Mouse (Mus musculus) testis, adult 2 months (tissue): ENCODE measurements at regions not wholly inside any gene's neighbourhood (a gene's known extent, or its start where the extent isn't known, plus 50 kb on each side); places are given as distances from the start of the nearest gene placed in this dataset.

Experiments used
- H3K27ac ChIP-seq: fragments of 200-500 bp; 2 replicates; pipeline ENCODE4 v1.5.1; 2012; ENCODE audit warnings: low read depth, low read length; ENCODE audit not compliant: control insufficient read depth, insufficient read depth
- H3K27me3 ChIP-seq: fragments of 200-500 bp; 2 replicates; pipeline ENCODE4 v1.6.1; 2012; ENCODE audit warnings: mild to moderate bottlenecking, low read length, moderate library complexity; ENCODE audit not compliant: control insufficient read depth, insufficient read depth
- H3K36me3 ChIP-seq: fragments of 200-500 bp; 2 replicates; pipeline ENCODE4 v1.6.1; 2012; ENCODE audit warnings: mild to moderate bottlenecking, low read length; ENCODE audit not compliant: control insufficient read depth, insufficient read depth
- H3K4me1 ChIP-seq: fragments of 200-500 bp; 2 replicates; pipeline ENCODE4 v1.6.1; 2012; ENCODE audit warnings: low read length; ENCODE audit not compliant: control insufficient read depth, insufficient read depth
- H3K4me3 ChIP-seq: fragments of 200-500 bp; 2 replicates; pipeline ENCODE4 v1.5.1; 2012; ENCODE audit warnings: low read depth, mild to moderate bottlenecking, low read length, moderate library complexity, mixed read lengths; ENCODE audit not compliant: control insufficient read depth
- CTCF ChIP-seq: fragments of 200-500 bp; IDR thresholded peaks from 2 replicates; pipeline ENCODE4 v1.5.1; 2012; ENCODE audit warnings: low read depth, mild to moderate bottlenecking, inconsistent platforms, low read length, moderate library complexity; ENCODE audit not compliant: control insufficient read depth, insufficient read depth, insufficient replicate concordance
- POLR2A ChIP-seq: fragments of 200-500 bp; IDR thresholded peaks from 2 replicates; pipeline ENCODE4 v1.6.1; 2012; ENCODE audit warnings: low read depth, mild to moderate bottlenecking, inconsistent platforms, low read length, moderate library complexity; ENCODE audit not compliant: control insufficient read depth

DNA sequence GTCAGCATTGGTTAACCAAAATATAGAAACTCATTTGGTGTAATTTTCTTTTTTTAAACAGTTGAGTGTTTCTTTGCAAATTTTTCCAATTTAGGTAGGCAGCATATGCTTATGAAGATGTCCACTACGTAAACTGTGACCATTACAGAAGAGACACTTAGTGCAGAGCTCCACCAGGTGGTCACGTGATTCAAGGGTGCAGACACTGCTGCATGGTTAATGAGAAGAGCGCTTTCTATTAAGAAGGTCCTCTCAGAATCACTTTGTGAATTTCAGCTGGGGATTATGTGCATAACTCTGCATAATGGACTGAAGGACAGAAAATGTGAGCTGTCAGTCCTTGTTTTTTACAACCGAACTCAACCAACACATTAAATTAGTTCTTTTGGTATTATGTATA is 484.7 kb downstream of the 1190002N15Rik start:
- no peaks in the 10 kb centered on the region for H3K36me3 ChIP-seq
- H3K27ac ChIP-seq = no peak overlapping the region
- H3K4me3 ChIP-seq = no peak overlapping the region
- no peaks in the 10 kb centered on the region for H3K4me1 ChIP-seq
- H3K27me3 ChIP-seq = no peaks in the 10 kb centered on the region
- TF ChIP-seq POLR2A (no peak), CTCF (no peak)

GRCm38 (mm10) chr9:94047845-94048244 is 490.0 kb downstream of the 1190002N15Rik start:
- Histone ChIP-seq H3K27ac (no peak overlapping the region), H3K4me3 (no peak overlapping the region), H3K27me3 (no peaks in the 10 kb centered on the region), H3K36me3 (no peaks in the 10 kb centered on the region), H3K4me1 (no peaks in the 10 kb centered on the region)
- TF ChIP-seq POLR2A = no peak
- no peak for TF ChIP-seq CTCF

DNA sequence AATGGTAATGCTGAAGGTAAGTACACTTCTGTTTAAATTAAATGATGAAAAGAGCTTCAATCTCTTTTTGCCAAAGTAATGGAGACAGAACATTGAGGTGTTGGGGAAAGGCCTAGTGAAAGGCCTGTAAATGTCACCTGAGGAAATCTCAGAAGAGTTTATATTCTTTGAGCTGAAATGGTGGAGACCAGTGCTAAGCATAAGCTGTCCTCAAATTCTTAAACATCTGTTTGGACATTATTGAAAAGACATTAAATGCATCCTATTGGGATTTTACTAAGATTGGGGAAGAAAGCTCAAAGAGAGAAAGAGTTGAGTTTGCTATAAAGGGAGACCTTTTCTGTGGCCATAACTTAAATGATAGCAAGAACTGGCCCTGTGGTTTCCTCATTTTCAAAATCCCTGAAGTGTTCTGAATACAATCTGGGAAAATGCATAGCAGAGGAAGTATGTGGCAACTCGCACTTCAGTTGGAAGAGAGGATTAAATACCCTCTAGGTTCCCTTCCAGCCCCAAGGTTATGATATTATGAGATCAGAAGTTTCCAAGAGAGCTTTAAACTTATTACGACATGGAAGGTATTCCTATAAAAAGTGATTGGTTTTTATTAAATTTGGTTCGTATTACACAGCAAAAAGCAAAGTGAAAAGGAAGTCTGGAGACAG is 492.3 kb downstream of the 1190002N15Rik start:
- no peaks in the 10 kb centered on the region for H3K4me1 ChIP-seq
- no peak overlapping the region for H3K4me3 ChIP-seq
- H3K27me3 ChIP-seq = no peaks in the 10 kb centered on the region
- no peaks in the 10 kb centered on the region for H3K36me3 ChIP-seq
- TF ChIP-seq CTCF (no peak), POLR2A (no peak)
- no peak overlapping the region for H3K27ac ChIP-seq

DNA sequence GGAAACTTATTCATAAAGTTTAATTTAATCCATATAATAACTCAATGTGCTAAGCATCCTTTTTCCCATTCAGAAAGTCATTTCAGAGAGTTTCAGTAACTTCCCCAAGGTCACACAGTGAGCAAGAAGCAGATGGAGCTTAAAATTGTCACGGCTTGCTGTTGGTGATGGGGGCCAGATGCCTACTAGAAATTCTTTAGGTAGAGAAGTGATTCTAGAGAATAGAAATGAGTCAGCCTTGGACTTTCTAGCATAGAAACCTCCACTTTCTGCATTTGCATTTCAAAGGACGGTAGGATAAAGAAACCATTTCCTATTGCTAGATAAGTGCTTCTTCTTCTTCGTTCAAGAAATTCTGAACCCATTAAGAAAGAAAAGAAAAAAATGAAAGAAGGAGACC is 514.1 kb downstream of the 1190002N15Rik start:
- no peaks in the 10 kb centered on the region for H3K4me1 ChIP-seq
- no peaks in the 10 kb centered on the region for H3K27me3 ChIP-seq
- no peak overlapping the region for H3K27ac ChIP-seq
- H3K36me3 ChIP-seq = no peaks in the 10 kb centered on the region
- no peak for TF ChIP-seq CTCF
- no peak for TF ChIP-seq POLR2A
- H3K4me3 ChIP-seq = no peak overlapping the region

DNA sequence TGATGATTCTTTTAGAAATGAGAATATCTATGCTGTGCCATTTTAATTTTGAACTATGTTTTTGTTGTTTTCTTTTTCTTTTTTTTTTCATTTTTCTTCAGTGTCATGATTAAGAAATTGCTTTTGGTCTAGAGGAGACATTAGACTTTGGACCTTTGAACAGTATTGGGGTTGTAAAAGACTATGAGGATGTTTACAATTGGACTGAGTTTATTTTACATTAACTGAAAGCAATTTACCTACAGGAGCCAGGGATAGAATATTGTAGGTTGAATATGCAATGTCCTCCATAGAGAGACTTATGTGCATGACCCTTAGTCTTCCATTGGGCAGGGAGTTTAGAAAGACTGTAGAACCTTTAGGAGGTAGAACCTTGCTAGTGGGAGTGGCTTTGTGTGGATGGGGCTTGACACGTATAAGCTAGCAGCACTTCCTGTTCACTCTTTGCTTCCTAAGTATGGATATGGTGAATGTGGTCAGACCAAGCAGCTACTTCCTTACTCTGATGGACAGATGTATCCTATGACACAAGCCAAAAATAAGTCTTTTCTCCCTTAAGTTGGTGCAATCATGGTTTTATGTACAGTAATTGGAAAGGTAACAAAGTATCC is 516.5 kb downstream of the 1190002N15Rik start:
- Histone ChIP-seq H3K4me1 (no peaks in the 10 kb centered on the region), H3K36me3 (no peaks in the 10 kb centered on the region), H3K27me3 (no peaks in the 10 kb centered on the region), H3K4me3 (no peak overlapping the region), H3K27ac (no peak overlapping the region)
- no peak for TF ChIP-seq CTCF
- no peak for TF ChIP-seq POLR2A

DNA sequence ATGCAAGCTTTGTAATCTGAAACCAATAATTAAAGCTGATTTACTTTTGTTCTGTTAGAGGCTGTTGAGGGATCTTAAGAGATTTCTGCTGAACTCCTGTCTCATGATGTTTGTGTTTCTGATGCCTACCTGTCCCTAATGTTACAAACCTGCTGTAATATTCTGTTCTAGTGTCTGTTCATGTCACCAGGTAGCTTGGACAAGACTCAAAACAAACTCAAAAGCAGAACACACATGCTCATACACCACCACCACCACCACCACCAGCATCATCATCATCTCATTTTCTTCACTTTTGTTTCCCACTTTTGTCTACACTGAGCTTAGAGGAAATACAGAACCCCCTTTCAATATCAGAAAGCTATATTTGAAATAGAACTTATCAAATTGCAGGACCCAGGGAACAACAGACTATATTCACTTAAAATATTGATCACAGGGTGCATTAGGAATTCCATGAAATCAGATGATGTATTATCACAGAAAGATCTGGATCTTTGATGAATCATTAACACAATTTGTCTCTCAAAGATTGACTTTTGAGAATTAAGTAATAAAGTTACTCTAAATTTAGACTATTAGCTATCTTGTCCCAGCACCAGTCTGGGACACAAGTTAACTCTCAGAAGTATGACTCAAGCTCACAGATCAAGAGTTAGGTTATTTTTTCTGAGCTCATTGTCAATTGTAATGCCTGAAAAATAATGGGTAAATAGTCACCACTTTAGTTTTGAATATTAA is 521.0 kb downstream of the 1190002N15Rik start:
- no peak overlapping the region for H3K27ac ChIP-seq
- no peaks in the 10 kb centered on the region for H3K27me3 ChIP-seq
- TF ChIP-seq POLR2A (no peak), CTCF (no peak)
- no peaks in the 10 kb centered on the region for H3K36me3 ChIP-seq
- no peaks in the 10 kb centered on the region for H3K4me1 ChIP-seq
- no peak overlapping the region for H3K4me3 ChIP-seq

- no peak overlapping the region for H3K4me3 ChIP-seq
- no peaks in the 10 kb centered on the region for H3K27me3 ChIP-seq
- H3K4me1 ChIP-seq = no peaks in the 10 kb centered on the region
- no peaks in the 10 kb centered on the region for H3K36me3 ChIP-seq
- TF ChIP-seq POLR2A = no peak
- TF ChIP-seq CTCF = no peak
- H3K27ac ChIP-seq = no peak overlapping the region
Measured at GRCm38 (mm10) chr9:93992216-93992615, 545.7 kb downstream of the 1190002N15Rik start.
